Mouse (Mus musculus) layer of hippocampus, adult 9-11 months (tissue): ENCODE results near the gene Hdac10.

Experiments
- DNase-seq: peaks from one replicate; pipeline ENCODE4 v3.0.0; 2022

Gene Hdac10

GRCm38 (mm10) chr15:89118007-89118406, 10.5 kb downstream of the Hdac10 start:
- DNase-seq = no peak

GRCm38 (mm10) chr15:89110147-89110546, 18.4 kb downstream of the Hdac10 start:
- DNase-seq = no peak

- DNase-seq = no peak
Observed at GRCm38 (mm10) chr15:89106976-89107375, 21.5 kb downstream of the Hdac10 start.

GRCm38 (mm10) chr15:89106073-89106472, 22.4 kb downstream of the Hdac10 start:
- DNase-seq = no peak

- DNase-seq = no peak
Observed at GRCm38 (mm10) chr15:89104425-89104824, 24.1 kb downstream of the Hdac10 start.

GRCm38 (mm10) chr15:89103921-89104320, 24.6 kb downstream of the Hdac10 start:
- no peak for DNase-seq

- no peak for DNase-seq
Observed at GRCm38 (mm10) chr15:89102646-89103045, 25.9 kb downstream of the Hdac10 start.

- no peak for DNase-seq
Observed at GRCm38 (mm10) chr15:89100823-89101222, 27.7 kb downstream of the Hdac10 start.

- DNase-seq = no peak
Observed at GRCm38 (mm10) chr15:89098616-89099015, 29.9 kb downstream of the Hdac10 start.

- peak; percentile 64 for DNase-seq
Observed at GRCm38 (mm10) chr15:89097450-89097849, 31.1 kb downstream of the Hdac10 start.

GRCm38 (mm10) chr15:89092181-89092580, 36.3 kb downstream of the Hdac10 start:
- DNase-seq = no peak

GRCm38 (mm10) chr15:89090662-89091061, 37.8 kb downstream of the Hdac10 start:
- DNase-seq = no peak

- DNase-seq = no peak
Observed at GRCm38 (mm10) chr15:89089248-89090051, 39.0 kb downstream of the Hdac10 start.

- DNase-seq = peak; percentile 88
Observed at GRCm38 (mm10) chr15:89088607-89089247, 39.8 kb downstream of the Hdac10 start, which contains the start of gene Selenoo. TSS of gene Selenoo (plus strand) at chr15:89089084.

- DNase-seq = no peak
Observed at GRCm38 (mm10) chr15:89084826-89085225, 43.7 kb downstream of the Hdac10 start.

GRCm38 (mm10) chr15:89083906-89084305, 44.6 kb downstream of the Hdac10 start:
- DNase-seq = no peak

- DNase-seq = no peak
Observed at GRCm38 (mm10) chr15:89078208-89078836, 50.2 kb downstream of the Hdac10 start.

- DNase-seq = peak; percentile 51
Observed at GRCm38 (mm10) chr15:89076156-89076731, 52.3 kb downstream of the Hdac10 start.

- DNase-seq = peak; percentile 88
Observed at GRCm38 (mm10) chr15:89075478-89076147, 52.9 kb downstream of the Hdac10 start.

- no peak for DNase-seq
Observed at GRCm38 (mm10) chr15:89074613-89075477, 53.7 kb downstream of the Hdac10 start, which contains the start of gene Trabd. TSS of gene Trabd (plus strand) at chr15:89075124.

GRCm38 (mm10) chr15:89073993-89074603, 54.4 kb downstream of the Hdac10 start:
- DNase-seq = peak; percentile 57
